Mouse (Mus musculus) hindbrain, embryonic 16.5 days (tissue): Measurements from ENCODE around the gene Hist1h4d. TPM values are rescaled to one million over a fixed set of nuclear protein-coding genes. Genes with fewer than 3 reads are reported as not detected.
"Not testable (repeated sequence)": the region's sequence is repeated elsewhere in the genome, so short reads cannot be mapped to it uniquely, and the experiment has no call there.

Experiments used
- ATAC-seq: fragments of 200-750 bp; cut with Nextera tagmentation; 2 replicates; pipeline ENCODE4 v1.8.0; 2017; ENCODE audit warnings: moderate TSS enrichment, moderate library complexity
- H3K27ac ChIP-seq: fragments of 300-500 bp; sonication (generic); 2 replicates; pipeline ENCODE4 v1.5.1; 2014; ENCODE audit warnings: low read depth, mild to moderate bottlenecking, control low read depth, low read length, moderate library complexity
- H3K27me3 ChIP-seq: fragments of 300-500 bp; sonication (generic); replicated peaks from 2 replicates; pipeline ENCODE4 v1.6.1; 2014; ENCODE audit warnings: low read length; ENCODE audit not compliant: control insufficient read depth, insufficient read depth
- H3K36me3 ChIP-seq: fragments of 300-500 bp; sonication (generic); 2 replicates; pipeline ENCODE4 v1.6.1; 2014; ENCODE audit warnings: mild to moderate bottlenecking, low read length, moderate library complexity, mixed read lengths; ENCODE audit not compliant: control insufficient read depth, insufficient read depth
- H3K4me1 ChIP-seq: fragments of 300-500 bp; sonication (generic); 2 replicates; pipeline ENCODE4 v1.6.1; 2014; ENCODE audit warnings: low read depth, low read length; ENCODE audit not compliant: control insufficient read depth, insufficient read depth
- H3K4me2 ChIP-seq: fragments of 300-500 bp; sonication (generic); 2 replicates; pipeline ENCODE4 v1.6.1; 2014; ENCODE audit warnings: mild to moderate bottlenecking, low read length, control low read depth, moderate library complexity
- H3K4me3 ChIP-seq: fragments of 300-500 bp; sonication (generic); 2 replicates; pipeline ENCODE4 v1.5.1; 2014; ENCODE audit warnings: mild to moderate bottlenecking, low read length, control low read depth, moderate library complexity
- H3K9ac ChIP-seq: fragments of 300-500 bp; sonication (generic); 2 replicates; pipeline ENCODE4 v1.6.1; 2014; ENCODE audit warnings: low read depth, mild to moderate bottlenecking, control low read depth, low read length, moderate library complexity
- H3K9me3 ChIP-seq: fragments of 300-500 bp; sonication (generic); 2 replicates; pipeline ENCODE4 v1.6.1; 2014; ENCODE audit warnings: mild to moderate bottlenecking, low read length, moderate library complexity; ENCODE audit not compliant: control insufficient read depth
- WGBS: fragments of 180-500 bp; shearing (Covaris S2); extraction: QIAGEN DNeasy Blood & Tissue Kit; methylation state at CpG from one replicate; pipeline ENCODE4 v1.1.7; 2014; 5-methylcytosine and 5-hydroxymethylcytosine counted together
- polyA plus RNA-seq: library from polyadenylated mRNA; unstranded; fragments of >200 nt; fragmentation: Nextera tagmentation; extraction: Ambion mirVana; gene quantifications from 2 replicates; pipeline ENCODE4 v1.2.1, GENCODE M21; 2015

Hist1h4d gene
- polyA plus RNA-seq, 1 experiment from 2014 or later, result 30.0 TPM

DNA sequence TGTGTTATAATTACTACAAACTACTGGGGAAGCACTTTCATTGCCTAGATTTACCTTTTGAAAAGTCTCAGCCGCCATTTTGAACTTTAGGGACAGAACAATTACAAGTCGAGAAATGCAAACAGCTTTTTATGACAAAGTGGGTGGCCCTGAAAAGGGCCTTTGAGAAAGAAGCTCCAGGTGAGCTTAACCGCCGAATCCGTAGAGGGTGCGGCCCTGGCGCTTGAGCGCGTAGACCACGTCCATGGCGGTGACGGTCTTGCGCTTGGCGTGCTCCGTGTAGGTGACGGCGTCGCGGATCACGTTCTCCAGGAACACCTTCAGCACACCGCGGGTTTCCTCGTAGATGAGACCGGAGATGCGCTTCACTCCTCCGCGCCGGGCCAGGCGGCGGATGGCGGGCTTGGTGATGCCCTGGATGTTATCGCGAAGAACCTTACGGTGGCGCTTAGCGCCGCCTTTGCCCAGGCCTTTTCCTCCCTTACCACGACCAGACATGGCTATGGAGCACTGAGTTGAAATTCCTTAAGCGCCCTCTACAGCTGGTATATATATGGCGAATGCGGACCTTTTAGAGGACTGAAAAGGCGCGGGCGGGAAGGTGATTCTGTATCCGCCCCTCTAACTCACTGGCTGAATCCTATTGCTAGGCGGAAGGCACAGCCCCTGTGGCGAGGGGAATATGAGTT lies 30.1 kb upstream of the Hist1h4d start, which contains the start of gene Hist1h4f:
Hist1h4f (minus strand) TSS at position 503 of the 689 bp plus-strand sequence.
- H3K27ac ChIP-seq, result peak within 1 kb of the TSS; percentile 76
- not testable (repeated sequence) for H3K9me3 ChIP-seq, H3K36me3 ChIP-seq, H3K27me3 ChIP-seq
- H3K9ac ChIP-seq, result peak within 1 kb of the TSS; percentile 63
- WGBS, result under 1% methylated on average over 47 of the region's 47 CpGs
- peak; percentile 95 for ATAC-seq
- peak within 1 kb of the TSS; percentile 46 for H3K4me3 ChIP-seq
- H3K4me1 ChIP-seq, result peaks cover 11% of the 10 kb centered on the region
- H3K4me2 ChIP-seq, result peak within 1 kb of the TSS; percentile 66

DNA sequence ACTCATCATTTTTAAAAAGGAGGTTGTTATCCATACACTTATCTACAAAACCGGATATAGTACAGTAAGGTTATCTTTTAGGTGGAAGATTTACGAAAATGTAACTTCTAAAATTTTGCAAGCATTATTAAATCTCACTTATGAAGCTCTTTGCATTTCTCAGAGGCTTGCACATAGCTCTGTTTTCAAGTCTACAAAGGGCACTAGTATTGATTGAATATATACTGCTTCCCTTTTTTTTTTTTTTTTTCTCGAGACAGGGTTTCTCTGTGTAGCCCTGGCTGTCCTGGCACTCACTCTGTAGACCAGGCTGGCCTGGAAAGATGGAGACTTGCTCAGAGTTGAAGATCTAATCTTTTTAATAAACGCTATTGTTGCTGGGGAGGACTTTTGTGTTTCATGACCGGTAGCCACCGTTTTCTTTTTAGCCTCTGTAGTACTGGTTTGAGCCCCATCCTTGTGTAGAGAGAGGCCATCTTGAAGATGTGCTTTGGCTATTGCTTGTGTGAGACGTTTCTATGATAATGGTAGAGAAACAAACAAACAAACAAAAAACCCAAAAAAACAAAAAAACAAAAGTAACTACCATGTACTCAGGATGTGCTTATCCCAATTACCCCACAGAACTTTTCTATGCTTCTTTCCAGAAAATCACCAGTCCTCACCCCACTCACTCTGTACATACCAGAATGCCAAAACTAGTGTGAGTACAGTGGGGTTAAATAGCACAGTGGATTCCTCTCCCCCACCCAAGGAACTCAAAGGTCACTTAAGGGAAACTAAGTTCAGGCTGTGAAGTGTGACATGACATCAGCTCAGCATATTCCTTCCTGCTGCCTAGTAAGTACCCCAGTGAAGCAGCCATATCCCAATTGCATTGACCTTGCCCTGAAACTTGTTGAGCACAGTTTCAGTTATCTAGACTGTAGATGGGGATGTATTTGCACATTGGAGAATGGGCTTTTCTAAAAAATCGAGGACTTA lies 29.2 kb upstream of the Hist1h4d start:
- H3K36me3 ChIP-seq, result no peaks in the 10 kb centered on the region
- no peaks in the 10 kb centered on the region for H3K9me3 ChIP-seq
- H3K9ac ChIP-seq, result no peak overlapping the region
- peak overlapping the region; percentile 66 for H3K4me2 ChIP-seq
- peak overlapping the region; percentile 46 for H3K4me3 ChIP-seq
- H3K4me1 ChIP-seq, result peaks cover 13% of the 10 kb centered on the region
- no peaks in the 10 kb centered on the region for H3K27me3 ChIP-seq
- WGBS, result 51% methylated on average over 8 of the region's 8 CpGs
- peak overlapping the region; percentile 76 for H3K27ac ChIP-seq
- ATAC-seq, result no peak

DNA sequence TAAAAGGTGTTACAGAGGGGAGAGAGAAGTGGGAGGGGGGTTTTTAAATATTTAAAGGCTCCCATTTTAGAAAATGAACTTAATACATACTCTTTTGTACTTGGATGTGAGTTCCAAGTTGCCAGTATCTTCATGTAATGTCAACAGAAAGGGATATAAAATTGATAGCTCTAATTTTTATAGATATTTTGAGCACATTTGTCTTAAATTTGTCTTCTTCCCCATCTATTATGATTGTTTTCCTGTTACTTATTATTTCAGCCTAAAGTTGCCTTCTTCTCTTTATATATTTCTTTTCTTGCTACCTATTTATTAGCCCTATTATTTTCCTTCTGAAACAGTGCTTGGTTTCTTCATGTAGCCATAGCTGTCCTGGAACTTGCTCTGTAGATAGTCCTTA lies 28.4 kb upstream of the Hist1h4d start, which contains the start of gene Hist1h1d:
Hist1h1d (plus strand) TSS at position 301 of the 400 bp plus-strand sequence.
- Histone ChIP-seq H3K27me3 (no peaks in the 10 kb centered on the region), H3K4me1 (peaks cover 13% of the 10 kb centered on the region), H3K36me3 (no peaks in the 10 kb centered on the region), H3K9me3 (no peaks in the 10 kb centered on the region), H3K27ac (peak within 1 kb of the TSS; percentile 20; the same call in 1 of the 2 replicates), H3K4me2 (no peak within 1 kb of the TSS; the same call in 1 of the 2 replicates), H3K9ac (no peak within 1 kb of the TSS), H3K4me3 (no peak within 1 kb of the TSS)
- ATAC-seq, result no peak

- H3K27me3 ChIP-seq, result no peaks in the 10 kb centered on the region
- H3K9me3 ChIP-seq, result no peaks in the 10 kb centered on the region
- H3K9ac ChIP-seq, result peak overlapping the region; percentile 70
- 21% methylated on average over 9 of the region's 9 CpGs for WGBS
- peak overlapping the region; percentile 82; the same call in 1 of the 2 replicates for H3K27ac ChIP-seq
- ATAC-seq, result no peak
- peaks cover 13% of the 10 kb centered on the region for H3K4me1 ChIP-seq
- H3K4me3 ChIP-seq, result peak overlapping the region; percentile 54
- peak overlapping the region; percentile 100 for H3K4me2 ChIP-seq
- no peaks in the 10 kb centered on the region for H3K36me3 ChIP-seq
These were observed 27.0 kb upstream of the Hist1h4d start for GRCm38 (mm10) chr13:23554393-23554792.

- Histone ChIP-seq H3K27me3 (no peaks in the 10 kb centered on the region), H3K4me2 (peak overlapping the region; percentile 100), H3K9me3 (no peaks in the 10 kb centered on the region), H3K4me3 (peak overlapping the region; percentile 54), H3K27ac (peak overlapping the region; percentile 82), H3K4me1 (peaks cover 13% of the 10 kb centered on the region), H3K36me3 (no peaks in the 10 kb centered on the region), H3K9ac (peak overlapping the region; percentile 70)
- peak; percentile 72 for ATAC-seq
- WGBS, result under 1% methylated on average over 48 of the region's 54 CpGs
These were observed 26.2 kb upstream of the Hist1h4d start for GRCm38 (mm10) chr13:23554925-23555838.

DNA sequence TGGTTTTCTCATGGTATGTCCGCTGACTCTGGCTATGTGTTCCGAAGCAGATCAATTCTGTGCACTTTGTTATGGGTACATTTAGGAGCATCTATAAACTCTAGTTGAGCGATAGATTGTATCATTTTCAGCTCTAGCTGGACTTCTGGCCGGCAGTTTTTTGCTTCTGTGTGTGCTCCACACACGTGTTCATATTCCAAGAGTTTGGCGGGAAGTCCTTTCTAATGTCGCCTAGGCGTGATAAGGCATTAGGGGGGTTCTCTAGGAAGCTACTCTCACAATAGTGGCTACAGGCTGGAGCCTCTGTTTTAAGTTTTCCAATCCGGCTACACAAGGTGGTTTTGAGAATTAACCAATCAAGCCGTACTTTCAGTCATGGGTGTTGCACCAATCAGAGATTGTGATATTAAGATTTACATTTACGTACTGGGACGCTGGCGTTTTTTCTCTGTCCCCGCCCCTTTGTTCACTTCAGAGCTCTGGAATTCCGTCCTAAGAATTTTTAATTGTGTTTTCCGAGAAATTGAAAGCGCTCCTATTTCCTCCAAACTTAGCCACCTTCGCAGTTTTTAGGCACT lies 25.5 kb upstream of the Hist1h4d start:
- peak overlapping the region; percentile 70 for H3K9ac ChIP-seq
- H3K36me3 ChIP-seq, result no peaks in the 10 kb centered on the region
- H3K4me3 ChIP-seq, result peak overlapping the region; percentile 54
- peaks cover 9% of the 10 kb centered on the region for H3K4me1 ChIP-seq
- ATAC-seq, result peak; percentile 86
- no peaks in the 10 kb centered on the region for H3K27me3 ChIP-seq
- H3K27ac ChIP-seq, result peak overlapping the region; percentile 82
- 0% methylated on average over 18 of the region's 18 CpGs for WGBS
- H3K4me2 ChIP-seq, result peak overlapping the region; percentile 100
- no peaks in the 10 kb centered on the region for H3K9me3 ChIP-seq

DNA sequence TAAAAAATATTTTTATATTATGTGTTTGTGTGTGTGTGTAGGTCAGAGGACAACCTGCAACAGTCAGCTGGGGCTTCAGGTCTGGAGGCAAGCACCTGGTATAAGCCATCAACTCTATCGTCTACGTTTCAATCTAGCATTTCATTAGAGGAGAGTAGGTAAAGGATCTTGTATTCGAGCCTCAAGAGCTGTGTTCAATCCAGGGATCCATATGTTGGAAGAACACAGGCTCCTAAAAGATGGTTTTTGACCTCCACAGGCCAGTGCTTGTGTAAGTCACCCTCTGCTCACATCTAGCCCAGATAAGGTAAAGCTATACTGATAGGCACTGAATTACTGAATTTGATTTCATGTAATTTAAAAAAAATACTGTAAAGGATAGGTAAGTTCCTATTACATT lies 24.5 kb upstream of the Hist1h4d start:
- H3K4me3 ChIP-seq, result no peak overlapping the region
- WGBS, result 67% methylated on average over 3 of the region's 3 CpGs
- no peaks in the 10 kb centered on the region for H3K27me3 ChIP-seq
- H3K27ac ChIP-seq, result no peak overlapping the region
- ATAC-seq, result no peak
- no peak overlapping the region for H3K4me2 ChIP-seq
- no peak overlapping the region for H3K9ac ChIP-seq
- H3K36me3 ChIP-seq, result no peaks in the 10 kb centered on the region
- no peaks in the 10 kb centered on the region for H3K9me3 ChIP-seq
- peaks cover 9% of the 10 kb centered on the region for H3K4me1 ChIP-seq

DNA sequence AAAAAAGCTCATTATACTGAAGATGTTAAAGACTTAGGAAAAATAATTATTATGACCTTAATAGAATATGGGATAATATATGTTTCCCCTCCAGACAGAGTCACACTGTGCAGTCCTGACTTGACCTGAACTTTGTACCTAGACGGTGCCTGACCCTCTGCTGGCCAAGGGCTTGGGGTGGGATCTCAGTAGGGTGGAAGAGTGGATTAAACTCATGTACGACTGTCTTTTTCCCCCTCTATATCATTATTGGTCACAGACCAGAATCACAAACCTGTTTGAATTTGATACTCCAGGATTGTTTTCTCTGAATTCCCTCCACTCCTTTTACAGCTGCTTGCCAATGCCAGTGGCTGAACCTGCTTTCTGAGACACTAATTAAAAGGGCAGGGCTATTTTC lies 20.7 kb upstream of the Hist1h4d start:
- WGBS, result 17% methylated on average over 2 of the region's 2 CpGs
- not testable (repeated sequence) for H3K9ac ChIP-seq, H3K27ac ChIP-seq, H3K4me1 ChIP-seq, H3K4me2 ChIP-seq, H3K36me3 ChIP-seq, H3K4me3 ChIP-seq, ATAC-seq, H3K27me3 ChIP-seq, H3K9me3 ChIP-seq
